In genomic region chr11:44686378-44686777, GRCm38 (mm10) we compare ENCODE assay signal across 11 mouse cellular contexts.
A peak's percentile ranks its signal among the peaks of the same experiment; 100 is the strongest.
DNase-seq lines count a peak whose midpoint lies in the region; ATAC-seq and TF ChIP-seq lines count a peak whose summit lies in the region.
"Had no signal": no experiment of that assay in that cellular context is flagged by ENCODE, and none has a peak within 500 bp of the region (broad histone marks: within the 10 kb centered on the region; RNA-seq: fewer than 3 reads in every experiment).

No protein-coding gene starts in this region.

- no peak for ATAC-seq in kidney, postnatal 0 days (replicated peaks; ENCODE audit: low FRiP score, low read depth)
- ATAC-seq in embryonic facial prominence, embryonic 12.5 days (ENCODE audit: insufficient number of reproducible peaks, insufficient read depth, low FRiP score, low TSS enrichment): no peak
- ATAC-seq in limb, embryonic 14.5 days (ENCODE audit: low FRiP score, low read depth): no peak

- H3K9ac ChIP-seq in kidney, postnatal 0 days (ENCODE audit: low read depth, low read length): no peak overlapping the region
- no peak overlapping the region for H3K9ac ChIP-seq in embryonic facial prominence, embryonic 12.5 days
- H3K9ac ChIP-seq in limb, embryonic 14.5 days (ENCODE audit: low read depth, low read length, severe bottlenecking): no peak overlapping the region

- peak overlapping the region; percentile 35 for H3K4me2 ChIP-seq in kidney, postnatal 0 days (ENCODE audit: low read length)
- peak overlapping the region; percentile 28; the same call in 1 of the 2 replicates for H3K4me2 ChIP-seq in embryonic facial prominence, embryonic 12.5 days (replicated peaks)
- H3K4me2 ChIP-seq in limb, embryonic 14.5 days (replicated peaks; ENCODE audit: low read depth, low read length, severe bottlenecking): peak overlapping the region; percentile 44

- no peaks in the 10 kb centered on the region for H3K27me3 ChIP-seq in kidney, postnatal 0 days (ENCODE audit: insufficient read depth, low read length)
- no peaks in the 10 kb centered on the region for H3K27me3 ChIP-seq in embryonic facial prominence, embryonic 12.5 days
- H3K27me3 ChIP-seq in limb, embryonic 14.5 days (ENCODE audit: control insufficient read depth, insufficient read depth, low read length): no peaks in the 10 kb centered on the region
- no peaks in the 10 kb centered on the region for H3K27me3 ChIP-seq in thymus, adult 2 months (ENCODE audit: control insufficient read depth, insufficient read depth, low read length)

- H3K9me3 ChIP-seq in kidney, postnatal 0 days (replicated peaks; ENCODE audit: low read length): no peaks in the 10 kb centered on the region
- H3K9me3 ChIP-seq in embryonic facial prominence, embryonic 12.5 days: no peaks in the 10 kb centered on the region
- no peaks in the 10 kb centered on the region for H3K9me3 ChIP-seq in limb, embryonic 14.5 days (ENCODE audit: control insufficient read depth, low read length)

- no peak for TF ChIP-seq POLR2A in limb, embryonic 14.5 days (IDR thresholded peaks at IDR 0.05; ENCODE audit: borderline replicate concordance, extremely low read depth, insufficient read depth, insufficient read length)
- no peak for TF ChIP-seq POLR2A in thymus, adult 2 months (IDR thresholded peaks at IDR 0.05; ENCODE audit: control insufficient read depth, extremely low read depth, insufficient read depth, low read length, poor library complexity)

- H3K4me3 ChIP-seq in gastrocnemius, adult 2 months: peak overlapping the region; percentile 62
- H3K4me3 ChIP-seq in kidney, postnatal 0 days (replicated peaks; ENCODE audit: low read depth, low read length): no peak overlapping the region
- H3K4me3 ChIP-seq in embryonic facial prominence, embryonic 12.5 days: no peak overlapping the region
- peak overlapping the region; percentile 25; the same call in 1 of the 2 replicates for H3K4me3 ChIP-seq in limb, embryonic 14.5 days (replicated peaks; ENCODE audit: low read length)
- no peak overlapping the region for H3K4me3 ChIP-seq in thymus, adult 2 months (ENCODE audit: control insufficient read depth, insufficient read depth, low read length)

- no peak for DNase-seq in gastrocnemius, adult 2 months
- no peak for DNase-seq in gastrocnemius, postnatal 36 days
- no peak for DNase-seq in kidney, postnatal 0 days (ENCODE audit: low spot score)
- DNase-seq in kidney, adult 9 months: no peak
- no peak for DNase-seq in limb, embryonic 14.5 days (ENCODE audit: low spot score)
- no peak for DNase-seq in thymus, adult 2 months
- DNase-seq in layer of hippocampus, adult 9-10 months (ENCODE audit: low spot score): no peak
- DNase-seq: adrenal gland, adult 8-10 months; cerebellum, adult 11 months; thymus, postnatal 36 days had no signal

- H3K4me1 ChIP-seq in kidney, postnatal 0 days (replicated peaks; ENCODE audit: insufficient read depth, low read length): peaks cover 13% of the 10 kb centered on the region; the same call in 1 of the 2 replicates
- peaks cover 36% of the 10 kb centered on the region for H3K4me1 ChIP-seq in embryonic facial prominence, embryonic 12.5 days
- peaks cover 38% of the 10 kb centered on the region for H3K4me1 ChIP-seq in limb, embryonic 14.5 days (ENCODE audit: control insufficient read depth, insufficient read depth, low read length)
- H3K4me1 ChIP-seq in thymus, adult 2 months (replicated peaks; ENCODE audit: control insufficient read depth, insufficient read depth, low read length): no peaks in the 10 kb centered on the region; the same call in 1 of the 2 replicates

- peak overlapping the region; percentile 84 for H3K27ac ChIP-seq in gastrocnemius, adult 2 months
- H3K27ac ChIP-seq in kidney, postnatal 0 days: peak overlapping the region; percentile 90
- H3K27ac ChIP-seq in embryonic facial prominence, embryonic 12.5 days: peak overlapping the region; percentile 18; the same call in 1 of the 2 replicates
- peak overlapping the region; percentile 68 for H3K27ac ChIP-seq in limb, embryonic 14.5 days (replicated peaks; ENCODE audit: low read depth, low read length)
- H3K27ac ChIP-seq in thymus, adult 2 months (ENCODE audit: control insufficient read depth, insufficient read depth, low read length): no peak overlapping the region

- intact Hi-C loops in gastrocnemius, adult 2 months (cut with DNase I): loop anchor here (5.0 kb wide), 1 partner anchor 69 kb away; the partner anchor contains the start of gene Ebf1
- intact Hi-C loops in gastrocnemius, postnatal 36 days (cut with DNase I): no loop called here

- 62% methylated on average over 12 of the region's 12 CpGs for WGBS in kidney, postnatal 0 days
- WGBS in embryonic facial prominence, embryonic 12.5 days: 74% methylated on average over 12 of the region's 12 CpGs
- WGBS in limb, embryonic 14.5 days: 70% methylated on average over 12 of the region's 12 CpGs
- 91% methylated on average over 12 of the region's 12 CpGs for WGBS in thymus, adult 2 months

- H3K36me3 ChIP-seq in kidney, postnatal 0 days (ENCODE audit: insufficient read depth, low read length): no peaks in the 10 kb centered on the region
- no peaks in the 10 kb centered on the region for H3K36me3 ChIP-seq in embryonic facial prominence, embryonic 12.5 days
- no peaks in the 10 kb centered on the region for H3K36me3 ChIP-seq in limb, embryonic 14.5 days (ENCODE audit: control insufficient read depth, insufficient read depth, low read length)
- H3K36me3 ChIP-seq in thymus, adult 2 months (ENCODE audit: control insufficient read depth, insufficient read depth, low read length): no peaks in the 10 kb centered on the region

- no peak for TF ChIP-seq CTCF in gastrocnemius, adult 2 months (IDR thresholded peaks at IDR 0.05)
- TF ChIP-seq CTCF in kidney, postnatal 0 days (IDR thresholded peaks at IDR 0.05; ENCODE audit: low read depth): no peak
- no peak for TF ChIP-seq CTCF in thymus, adult 2 months (IDR thresholded peaks at IDR 0.05; ENCODE audit: borderline replicate concordance, control insufficient read depth, extremely low read depth, insufficient read depth, low read length, poor library complexity)

Comparison
In these comparisons a context has a peak if more than half of its experiments do, and no peak if none do; other contexts are left out.
1. H3K4me3 ChIP-seq: peak in gastrocnemius, adult 2 months (single experiment) and limb, embryonic 14.5 days (single experiment); none in kidney, postnatal 0 days (single experiment), embryonic facial prominence, embryonic 12.5 days (single experiment) and thymus, adult 2 months (single experiment).
2. Peak in every context shown above with its lines, with median percentiles within 50 percentile points of each other: H3K4me2 ChIP-seq.